Mouse (Mus musculus) thymus, postnatal 0 days (tissue): ENCODE data around the gene Pbp2. TPM values are rescaled to one million over a fixed set of nuclear protein-coding genes. Genes with fewer than 3 reads are reported as not detected.

Experiments used
- DNase-seq: peaks from one replicate; pipeline ENCODE4 v3.0.0-alpha.2; 2015; ENCODE audit warnings: low spot score
- polyA plus RNA-seq: library from polyadenylated mRNA; unstranded; fragments of >200 nt; fragmentation: Nextera tagmentation; extraction: Ambion mirVana; gene quantifications from 2 replicates; pipeline ENCODE4 v1.2.1, GENCODE M21; 2015

The Pbp2 gene
- not detected in 2 replicates for polyA plus RNA-seq

- DNase-seq: no peak
These were observed at the start of gene Pbp2 for GRCm38 (mm10) chr6:135310305-135310704. TSS of gene Pbp2 (minus strand) at chr6:135310405.

DNA sequence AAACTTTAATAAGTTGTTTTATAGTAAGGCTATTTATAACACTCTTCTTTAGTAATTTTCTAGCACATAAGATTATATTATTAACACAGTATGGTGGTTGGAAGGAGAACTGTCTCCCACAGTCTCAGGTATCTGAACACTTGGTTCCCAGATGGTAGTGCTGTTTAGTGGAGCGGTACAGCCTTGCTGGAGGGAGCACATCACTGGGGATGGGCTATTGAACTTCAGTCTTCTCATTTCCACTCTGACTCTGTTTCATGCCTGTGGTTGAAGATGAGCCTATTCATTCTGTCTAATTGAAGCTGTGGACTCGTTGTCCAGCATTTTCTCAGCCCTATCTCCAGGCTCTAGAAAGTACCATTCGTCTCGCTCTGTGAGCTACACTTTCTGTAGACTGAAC lies 44.7 kb upstream of the Pbp2 start:
- no peak for DNase-seq

GRCm38 (mm10) chr6:135352537-135352936 lies 42.3 kb upstream of the Pbp2 start:
- no peak for DNase-seq

- no peak for DNase-seq
These were observed 41.6 kb upstream of the Pbp2 start for GRCm38 (mm10) chr6:135351638-135352302.

GRCm38 (mm10) chr6:135341076-135341378 lies 30.8 kb upstream of the Pbp2 start:
- no peak for DNase-seq

- no peak for DNase-seq
These were observed 30.3 kb upstream of the Pbp2 start for GRCm38 (mm10) chr6:135340355-135341075.

GRCm38 (mm10) chr6:135336376-135336775 lies 26.2 kb upstream of the Pbp2 start:
- no peak for DNase-seq

DNA sequence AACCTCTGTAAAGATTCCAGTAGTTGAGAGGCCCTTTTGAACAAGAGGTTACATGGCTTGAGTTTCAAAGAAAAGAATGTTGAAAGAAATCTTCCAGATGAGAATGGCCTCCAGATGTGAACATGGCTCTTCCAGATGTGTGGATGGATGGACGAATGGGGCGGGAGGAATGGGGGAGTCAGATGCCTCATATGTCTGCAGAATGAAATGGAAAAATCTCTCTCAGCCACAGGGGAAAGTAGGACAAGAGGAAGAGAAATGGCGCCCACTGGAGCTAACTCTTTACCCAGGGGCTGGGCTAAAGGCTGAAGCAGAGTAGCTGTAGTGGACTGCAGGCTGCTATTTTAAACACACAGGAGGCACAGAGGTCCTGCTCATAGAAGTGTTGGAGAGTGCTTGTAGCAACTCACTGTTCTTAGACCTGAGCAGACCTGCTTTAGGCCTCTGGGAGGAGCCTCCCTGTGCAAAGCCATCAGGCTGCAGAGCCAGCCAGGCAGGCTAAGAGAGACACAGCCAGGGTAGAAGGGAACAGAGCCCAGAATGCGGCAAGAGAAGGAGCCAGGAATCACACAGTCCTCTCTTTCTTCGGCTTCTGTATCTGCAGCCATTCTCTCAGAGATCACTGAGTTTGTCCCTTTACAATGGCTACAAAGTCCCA lies 23.9 kb upstream of the Pbp2 start:
- no peak for DNase-seq

DNA sequence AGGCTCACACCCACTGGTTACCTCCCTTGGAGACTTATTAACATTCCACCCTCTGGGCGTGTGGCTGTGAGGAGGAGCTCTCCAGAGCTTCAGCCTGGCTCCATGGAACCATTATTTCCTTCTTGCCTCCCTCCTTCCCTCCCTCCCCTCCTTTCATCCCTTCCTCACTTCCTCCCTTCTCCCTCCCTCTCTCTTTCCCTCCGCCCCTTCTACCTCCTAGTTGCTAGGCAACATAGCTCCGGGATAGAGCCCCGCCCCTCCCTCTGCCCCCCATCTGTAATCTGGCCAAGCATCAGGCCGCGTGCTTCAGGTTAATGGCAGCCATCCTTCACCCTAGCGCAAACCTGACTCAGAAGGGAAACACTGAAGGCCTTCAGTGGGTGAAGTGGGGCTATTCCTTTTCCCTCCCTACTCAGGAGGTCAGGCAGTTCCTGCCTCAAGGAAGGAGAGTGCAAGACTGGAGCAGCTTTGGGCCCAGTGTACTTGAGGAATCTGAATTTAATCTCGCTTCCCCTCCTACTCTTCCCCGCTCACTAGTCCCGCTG lies 22.6 kb upstream of the Pbp2 start:
- DNase-seq: no peak

DNA sequence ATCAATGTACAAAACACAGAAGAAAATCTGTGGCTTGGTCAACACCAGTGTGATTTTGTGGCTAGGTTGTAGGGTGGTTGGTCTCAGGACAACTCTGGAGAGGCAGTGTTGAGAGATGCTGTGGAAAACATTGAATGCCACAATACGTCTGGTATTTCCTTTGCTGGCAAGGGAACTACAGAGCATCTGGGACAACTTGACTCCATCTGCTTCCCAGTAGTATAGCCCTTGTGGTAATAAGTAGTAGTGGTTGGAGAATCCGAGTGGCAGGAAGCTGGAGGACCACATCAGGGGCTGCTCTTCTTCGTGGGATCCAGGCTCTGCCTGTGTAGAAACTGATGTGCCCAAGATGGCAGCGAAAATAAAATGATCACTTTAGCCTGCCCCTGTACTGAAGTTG lies 21.7 kb upstream of the Pbp2 start:
- no peak for DNase-seq

GRCm38 (mm10) chr6:135326847-135327246 lies 16.6 kb upstream of the Pbp2 start:
- DNase-seq: no peak

GRCm38 (mm10) chr6:135324686-135325300 lies 14.6 kb upstream of the Pbp2 start:
- DNase-seq: peak; percentile 30

DNA sequence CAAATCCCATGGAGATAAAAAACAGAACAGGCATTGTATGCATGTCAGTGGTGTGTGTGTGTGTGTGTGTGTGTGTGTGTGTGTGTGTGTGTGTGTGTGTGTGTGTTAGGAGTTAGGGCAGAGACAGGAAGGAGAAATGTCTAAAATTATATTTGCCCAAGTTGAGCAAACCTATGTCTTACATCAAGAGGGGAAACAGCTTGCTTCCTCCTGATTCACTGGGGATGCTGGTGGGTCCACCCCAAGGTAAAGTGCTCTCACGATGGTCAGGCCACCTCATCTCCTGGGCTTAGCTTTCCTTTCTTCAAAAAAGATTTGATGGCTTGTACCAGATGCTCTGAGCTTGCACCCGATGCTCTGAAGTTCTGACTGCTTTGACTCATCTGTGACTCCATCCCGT lies 13.9 kb upstream of the Pbp2 start:
- peak; percentile 15 for DNase-seq

DNA sequence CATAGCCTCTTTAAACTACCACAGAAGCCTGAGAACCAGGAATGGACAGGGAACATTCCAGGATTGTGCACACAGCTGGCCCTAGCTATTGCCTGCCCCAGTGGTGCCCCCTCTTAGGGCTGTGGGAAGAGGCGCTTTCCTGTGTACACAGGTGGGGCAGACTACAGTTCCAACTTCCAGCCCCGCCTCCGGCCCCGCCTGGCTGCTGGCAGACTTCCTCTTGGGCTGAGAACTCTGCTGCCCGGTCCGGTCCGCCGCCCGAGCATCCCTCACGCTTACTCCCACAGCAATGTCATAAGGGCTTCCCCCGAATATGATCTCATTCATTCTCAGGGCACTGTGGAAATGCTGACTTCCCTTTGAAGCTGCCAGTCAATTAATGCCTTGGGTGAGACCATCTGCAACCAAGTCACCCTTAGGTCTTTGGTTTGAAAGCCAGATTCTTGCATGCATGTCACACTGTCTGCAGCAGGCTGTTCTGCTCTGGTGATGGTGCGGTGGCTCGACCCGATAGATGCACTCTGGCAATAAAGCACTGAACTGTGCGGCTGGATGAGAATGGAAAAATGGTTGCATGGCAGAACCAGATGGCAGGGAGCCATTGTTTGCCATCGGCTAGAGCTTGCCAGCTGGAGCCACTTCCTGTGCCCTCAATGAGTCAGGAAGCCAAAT lies 13.2 kb upstream of the Pbp2 start:
- peak; percentile 55 for DNase-seq

GRCm38 (mm10) chr6:135322749-135323148 lies 12.5 kb upstream of the Pbp2 start:
- DNase-seq: no peak

- DNase-seq: no peak
These were observed 9.3 kb upstream of the Pbp2 start for GRCm38 (mm10) chr6:135319431-135319933.

- DNase-seq: no peak
These were observed 5.9 kb upstream of the Pbp2 start for GRCm38 (mm10) chr6:135316141-135316540.

DNA sequence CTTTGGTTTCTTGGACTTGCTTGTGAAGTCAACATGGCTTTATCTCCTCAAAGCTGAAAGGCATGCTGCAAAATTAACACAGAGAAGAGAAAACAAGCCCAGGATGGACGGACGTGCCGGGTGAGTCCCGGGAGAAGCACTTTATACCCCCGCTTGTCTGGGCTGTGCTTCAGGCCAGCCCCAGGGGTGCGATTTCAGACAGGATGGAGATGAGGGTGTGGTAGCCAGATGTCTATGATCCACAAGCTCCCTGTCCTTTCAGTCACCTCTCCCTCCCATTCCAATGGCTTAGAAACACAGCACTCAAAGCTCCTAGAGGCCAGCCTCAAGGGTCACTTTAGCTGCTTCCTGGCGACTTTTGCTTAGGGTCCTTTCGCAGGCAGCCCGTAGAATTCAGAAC lies 3.8 kb upstream of the Pbp2 start:
- DNase-seq: no peak

- DNase-seq: no peak
These were observed 1.8 kb upstream of the Pbp2 start for GRCm38 (mm10) chr6:135312038-135312437.

DNA sequence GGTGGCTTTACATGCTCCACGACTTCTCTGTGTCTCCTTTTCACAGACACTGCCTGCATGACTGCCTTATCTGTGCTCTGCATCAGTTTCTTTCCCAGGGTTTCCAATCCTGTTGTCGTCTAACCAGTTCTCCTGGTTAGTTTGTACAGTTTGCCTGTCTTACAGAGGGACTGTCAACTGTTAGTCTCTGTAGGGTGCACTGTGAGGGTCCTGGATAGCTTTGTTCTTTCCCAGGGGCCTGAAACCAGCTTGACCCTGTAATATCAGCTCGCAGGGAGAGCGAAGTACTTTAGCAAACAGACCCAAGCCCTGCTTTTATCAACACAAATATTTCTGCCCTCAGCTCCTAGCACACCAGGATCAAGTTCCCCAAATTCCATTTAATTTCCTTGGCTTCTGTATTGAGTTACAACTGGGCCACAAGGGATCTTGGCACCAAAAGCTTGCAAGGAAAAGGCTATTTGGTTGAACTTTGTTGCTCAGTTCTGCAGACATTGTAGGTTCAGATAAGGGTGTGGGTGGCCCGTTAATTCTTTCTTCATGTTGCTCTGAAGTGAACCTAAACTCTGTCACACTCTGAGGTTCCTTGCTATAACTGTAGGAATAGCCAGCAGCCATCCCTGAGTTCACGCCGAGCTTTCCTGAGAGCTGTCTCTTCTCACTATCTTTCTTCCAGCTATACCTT lies 5.5 kb downstream of the Pbp2 start:
- DNase-seq: no peak
